Mouse (Mus musculus): ENCODE data around the gene Mst1. TPM values are rescaled to one million over a fixed set of nuclear protein-coding genes. Genes with fewer than 3 reads are reported as not detected.

Mst1 gene
- polyA plus RNA-seq, 1 experiment from 2014 or later, result 18.6 TPM

DNA sequence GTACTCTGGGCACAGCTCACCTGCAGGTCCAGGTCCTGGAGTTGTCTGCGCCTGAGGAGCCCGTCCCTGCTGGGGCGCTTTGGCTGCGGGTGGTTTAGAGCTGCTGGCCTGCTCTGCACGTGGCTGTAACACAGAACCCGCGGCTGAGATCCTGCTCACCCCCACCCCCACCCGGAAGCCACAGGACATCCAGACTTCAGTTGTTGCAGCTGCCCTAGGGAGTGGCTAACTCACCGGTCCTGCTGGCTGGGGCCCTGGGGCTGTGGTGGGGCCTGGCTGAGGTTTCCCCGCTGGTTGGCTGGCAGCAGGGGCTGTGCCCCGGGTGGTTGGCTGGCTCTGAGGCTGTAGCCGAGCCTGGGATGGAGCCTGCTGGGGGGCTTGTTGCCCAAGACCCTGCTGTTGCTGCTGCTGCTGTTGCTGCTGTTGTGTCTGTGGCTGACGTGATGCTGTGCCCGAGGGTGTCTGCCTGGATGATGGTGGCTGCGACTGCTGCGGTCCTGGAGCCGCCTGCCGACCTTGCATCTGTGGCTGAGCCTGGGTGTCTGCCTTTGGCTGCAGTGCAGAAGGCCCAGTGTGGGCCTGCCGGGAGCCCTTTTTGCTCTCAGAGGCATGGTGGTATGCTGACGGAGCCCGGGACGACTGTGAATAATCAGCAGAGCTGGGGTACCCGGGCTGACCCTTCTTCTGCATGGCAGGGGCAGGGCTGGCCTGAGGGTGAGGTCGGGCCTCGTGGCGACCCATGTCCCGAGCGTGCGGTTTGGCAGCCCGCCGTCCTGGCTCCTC is 24.7 kb downstream of the Mst1 start:
- no peaks in the 10 kb centered on the region for H3K9me3 ChIP-seq (replicated peaks)
- peak overlapping the region; percentile 72 for H3K4me2 ChIP-seq
- peak overlapping the region; percentile 71 for H3K27ac ChIP-seq
- H3K9ac ChIP-seq, result peak overlapping the region; percentile 75
- DNase-seq, result peak; percentile 58
- peak overlapping the region; percentile 49 for H3K4me3 ChIP-seq (replicated peaks)
- peak; percentile 83 for ATAC-seq (ENCODE audit: low read depth)
- peaks cover 26% of the 10 kb centered on the region for H3K36me3 ChIP-seq
- peaks cover 72% of the 10 kb centered on the region for H3K4me1 ChIP-seq (replicated peaks)
- H3K27me3 ChIP-seq, result peaks cover 6% of the 10 kb centered on the region
- WGBS (ENCODE audit: insufficient replicate concordance), result 36% methylated on average over 31 of the region's 31 CpGs

DNA sequence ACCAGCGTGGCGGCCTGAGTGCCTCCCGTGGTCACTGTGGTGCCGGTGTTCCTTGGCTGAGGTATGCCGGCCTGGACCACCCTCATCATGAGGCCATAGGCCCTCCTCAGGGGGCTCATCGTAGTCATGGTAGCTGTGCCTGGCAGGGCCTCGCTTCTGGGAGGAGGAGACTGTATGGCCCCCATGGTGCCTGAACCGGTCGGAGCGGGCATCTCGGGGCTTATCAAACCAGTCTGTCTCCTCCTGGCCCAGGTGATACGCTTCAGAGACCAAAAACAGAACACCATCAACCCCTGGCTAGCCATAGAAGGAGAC is 25.3 kb downstream of the Mst1 start:
- H3K4me2 ChIP-seq, result peak overlapping the region; percentile 72
- H3K9ac ChIP-seq, result peak overlapping the region; percentile 75
- peaks cover 12% of the 10 kb centered on the region for H3K27me3 ChIP-seq
- peak overlapping the region; percentile 71 for H3K27ac ChIP-seq
- no peaks in the 10 kb centered on the region for H3K9me3 ChIP-seq (replicated peaks)
- peaks cover 77% of the 10 kb centered on the region for H3K4me1 ChIP-seq (replicated peaks)
- H3K4me3 ChIP-seq (replicated peaks), result peak overlapping the region; percentile 49
- WGBS (ENCODE audit: insufficient replicate concordance), result 65% methylated on average over 12 of the region's 12 CpGs
- H3K36me3 ChIP-seq, result peaks cover 25% of the 10 kb centered on the region
- ATAC-seq (ENCODE audit: low read depth) (peak; percentile 17; the same call in 1 of the 2 replicates), DNase-seq (no peak)

DNA sequence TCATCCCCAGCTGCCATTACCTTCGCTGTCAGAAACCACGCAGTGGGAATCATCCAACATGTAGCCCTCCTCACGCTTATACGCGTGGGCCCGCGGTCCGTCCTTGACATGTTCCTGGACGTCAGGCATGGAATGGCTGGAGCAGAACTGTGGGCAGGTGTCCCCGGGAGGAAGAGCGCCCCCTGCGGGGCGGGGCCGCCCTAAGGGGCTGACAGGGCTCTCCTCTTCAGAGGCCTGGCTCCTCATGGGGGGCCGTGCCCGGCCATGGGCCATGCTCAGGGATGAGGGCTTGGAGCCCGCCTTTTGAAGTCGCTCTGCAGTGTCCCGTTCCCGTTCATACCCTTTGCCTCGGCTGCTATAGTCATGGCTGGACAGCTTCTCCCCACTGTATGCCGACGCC is 25.9 kb downstream of the Mst1 start:
- Histone ChIP-seq H3K4me3 (replicated peaks) (no peak overlapping the region), H3K4me1 (replicated peaks) (peaks cover 80% of the 10 kb centered on the region), H3K4me2 (peak overlapping the region; percentile 72; the same call in 1 of the 2 replicates), H3K27ac (0 out of 2 replicates have a peak overlapping the region, but pooled peaks have one; percentile 71), H3K27me3 (peaks cover 18% of the 10 kb centered on the region), H3K36me3 (peaks cover 20% of the 10 kb centered on the region), H3K9me3 (replicated peaks) (no peaks in the 10 kb centered on the region), H3K9ac (no peak overlapping the region)
- ATAC-seq (ENCODE audit: low read depth), result no peak
- WGBS (ENCODE audit: insufficient replicate concordance), result 87% methylated on average over 23 of the region's 23 CpGs
- no peak for DNase-seq

DNA sequence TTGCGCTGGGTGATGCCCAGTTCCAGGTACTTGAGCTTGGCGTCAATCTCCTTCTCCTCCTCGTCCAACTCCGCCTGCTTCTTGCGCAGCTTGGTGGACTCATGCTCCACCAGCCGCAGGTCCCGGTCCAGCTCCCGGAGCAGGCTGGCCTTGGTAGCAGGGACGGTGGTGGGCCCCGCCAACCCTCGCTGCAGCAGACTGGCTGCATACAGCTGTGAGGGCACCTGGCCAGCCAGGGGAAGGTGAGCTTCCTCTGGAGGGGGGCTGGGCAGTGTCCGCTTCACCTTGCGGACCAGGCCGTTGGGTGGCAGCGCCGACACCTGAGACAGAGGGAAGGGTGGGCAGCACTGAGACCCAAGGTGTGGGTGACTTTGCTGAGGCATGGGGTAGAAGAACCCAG is 27.6 kb downstream of the Mst1 start:
- H3K27me3 ChIP-seq, result peaks cover 33% of the 10 kb centered on the region

DNA sequence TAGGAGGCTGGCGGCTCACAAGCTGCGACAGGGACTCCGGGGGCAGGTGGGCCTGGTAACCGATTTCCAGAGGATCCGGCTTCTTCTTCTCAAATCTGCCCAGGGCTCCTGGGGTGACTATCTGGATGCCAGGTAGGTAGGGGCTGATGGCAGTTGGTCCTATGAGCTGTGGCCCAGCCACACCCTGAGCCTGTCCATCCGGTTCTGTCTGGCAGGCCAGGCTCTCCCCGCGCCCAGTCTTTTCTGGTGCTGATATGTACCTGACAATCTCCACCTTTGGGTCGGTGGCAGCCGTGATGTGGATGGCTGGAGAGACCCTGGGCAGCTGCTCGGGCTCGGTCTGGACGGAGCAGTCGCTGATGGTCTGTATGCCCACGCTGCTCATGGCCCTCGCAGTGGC is 29.9 kb downstream of the Mst1 start:
- H3K36me3 ChIP-seq, result no peaks in the 10 kb centered on the region
- peak overlapping the region; percentile 6; the same call in 1 of the 2 replicates for H3K9ac ChIP-seq
- 67% methylated on average over 16 of the region's 16 CpGs for WGBS (ENCODE audit: insufficient replicate concordance)
- peaks cover 48% of the 10 kb centered on the region for H3K4me1 ChIP-seq (replicated peaks)
- no peak for ATAC-seq (ENCODE audit: low read depth)
- peak overlapping the region; percentile 55 for H3K4me2 ChIP-seq
- peak overlapping the region; percentile 32; the same call in 1 of the 2 replicates for H3K4me3 ChIP-seq (replicated peaks)
- no peaks in the 10 kb centered on the region for H3K9me3 ChIP-seq (replicated peaks)
- peaks cover 54% of the 10 kb centered on the region for H3K27me3 ChIP-seq
- H3K27ac ChIP-seq, result no peak overlapping the region
- no peak for DNase-seq

More for the DNA sequence above, 27.6 kb downstream of the Mst1 start:
- peak overlapping the region; percentile 43; the same call in 1 of the 2 replicates for H3K27ac ChIP-seq
- ATAC-seq (ENCODE audit: low read depth) (no peak), DNase-seq (no peak)
- no peak overlapping the region for H3K4me3 ChIP-seq (replicated peaks)
- H3K36me3 ChIP-seq, result peaks cover 6% of the 10 kb centered on the region
- no peaks in the 10 kb centered on the region for H3K9me3 ChIP-seq (replicated peaks)
- WGBS (ENCODE audit: insufficient replicate concordance), result 89% methylated on average over 16 of the region's 16 CpGs
- peaks cover 71% of the 10 kb centered on the region for H3K4me1 ChIP-seq (replicated peaks)
- no peak overlapping the region for H3K4me2 ChIP-seq
- no peak overlapping the region for H3K9ac ChIP-seq

DNA sequence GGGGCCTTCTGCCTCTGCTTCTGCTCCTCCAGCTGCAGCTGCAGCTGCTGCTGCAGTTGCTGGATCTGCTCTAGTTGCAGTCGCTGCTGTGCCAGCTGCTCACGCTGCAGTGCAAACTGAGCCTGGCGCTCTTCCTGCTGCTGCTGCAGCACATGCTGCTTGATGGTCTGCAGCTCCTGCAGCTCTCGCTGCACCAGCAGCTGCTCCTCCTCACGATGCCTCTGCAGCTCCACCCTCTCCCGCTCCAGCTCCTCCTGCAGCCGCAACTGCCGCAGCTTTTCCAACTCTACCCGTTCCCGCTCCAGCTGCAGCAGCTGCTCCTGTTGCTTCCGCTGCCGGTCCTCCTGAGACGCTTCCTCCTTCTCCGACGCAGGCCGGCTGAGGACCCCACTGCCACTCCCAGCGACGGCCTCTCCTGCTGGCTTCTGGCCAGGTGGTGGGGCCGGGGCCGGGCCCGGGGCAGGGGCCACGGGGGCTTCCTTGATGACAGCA is 30.9 kb downstream of the Mst1 start:
- peak overlapping the region; percentile 55 for H3K4me2 ChIP-seq
- WGBS (ENCODE audit: insufficient replicate concordance), result 10% methylated on average over 22 of the region's 22 CpGs
- H3K9ac ChIP-seq, result peak overlapping the region; percentile 47
- DNase-seq, result no peak
- no peaks in the 10 kb centered on the region for H3K9me3 ChIP-seq (replicated peaks)
- ATAC-seq (ENCODE audit: low read depth), result no peak
- H3K4me3 ChIP-seq (replicated peaks), result peak overlapping the region; percentile 32
- H3K36me3 ChIP-seq, result no peaks in the 10 kb centered on the region
- no peak overlapping the region for H3K27ac ChIP-seq
- peaks cover 39% of the 10 kb centered on the region for H3K4me1 ChIP-seq (replicated peaks)
- H3K27me3 ChIP-seq, result peaks cover 63% of the 10 kb centered on the region

DNA sequence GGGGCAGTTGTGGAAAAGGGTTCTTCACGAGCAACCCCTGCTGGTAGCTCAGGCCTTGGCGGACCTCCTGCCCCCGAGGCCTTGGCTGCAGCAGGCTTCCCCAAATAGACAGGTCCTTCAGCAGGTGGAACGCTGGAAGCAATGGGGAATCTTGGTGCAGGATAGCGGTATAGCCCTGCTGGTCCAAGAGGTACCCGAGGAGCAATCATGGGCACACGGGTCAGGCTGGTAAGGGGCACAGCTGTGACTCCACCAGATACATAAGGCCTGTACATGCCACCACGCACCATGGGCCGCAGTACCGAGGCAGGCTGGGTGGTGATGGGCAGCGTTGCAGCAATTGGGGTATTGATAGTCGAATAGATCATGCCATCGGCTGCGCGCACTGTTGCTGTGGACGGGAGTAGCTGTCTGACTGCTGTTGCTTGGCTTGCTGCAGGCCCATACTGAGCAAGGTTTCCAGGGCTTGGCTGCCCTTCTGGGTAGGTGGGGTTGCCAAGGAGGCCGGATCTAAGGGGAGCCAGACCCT is 31.4 kb downstream of the Mst1 start:
- no peaks in the 10 kb centered on the region for H3K9me3 ChIP-seq (replicated peaks)
- H3K4me3 ChIP-seq (replicated peaks), result peak overlapping the region; percentile 32
- DNase-seq, result no peak
- 70% methylated on average over 17 of the region's 17 CpGs for WGBS (ENCODE audit: insufficient replicate concordance)
- peaks cover 63% of the 10 kb centered on the region for H3K27me3 ChIP-seq
- peak overlapping the region; percentile 47 for H3K9ac ChIP-seq
- no peak for ATAC-seq (ENCODE audit: low read depth)
- H3K4me2 ChIP-seq, result peak overlapping the region; percentile 55
- H3K36me3 ChIP-seq, result no peaks in the 10 kb centered on the region
- no peak overlapping the region for H3K27ac ChIP-seq
- peaks cover 39% of the 10 kb centered on the region for H3K4me1 ChIP-seq (replicated peaks)

DNA sequence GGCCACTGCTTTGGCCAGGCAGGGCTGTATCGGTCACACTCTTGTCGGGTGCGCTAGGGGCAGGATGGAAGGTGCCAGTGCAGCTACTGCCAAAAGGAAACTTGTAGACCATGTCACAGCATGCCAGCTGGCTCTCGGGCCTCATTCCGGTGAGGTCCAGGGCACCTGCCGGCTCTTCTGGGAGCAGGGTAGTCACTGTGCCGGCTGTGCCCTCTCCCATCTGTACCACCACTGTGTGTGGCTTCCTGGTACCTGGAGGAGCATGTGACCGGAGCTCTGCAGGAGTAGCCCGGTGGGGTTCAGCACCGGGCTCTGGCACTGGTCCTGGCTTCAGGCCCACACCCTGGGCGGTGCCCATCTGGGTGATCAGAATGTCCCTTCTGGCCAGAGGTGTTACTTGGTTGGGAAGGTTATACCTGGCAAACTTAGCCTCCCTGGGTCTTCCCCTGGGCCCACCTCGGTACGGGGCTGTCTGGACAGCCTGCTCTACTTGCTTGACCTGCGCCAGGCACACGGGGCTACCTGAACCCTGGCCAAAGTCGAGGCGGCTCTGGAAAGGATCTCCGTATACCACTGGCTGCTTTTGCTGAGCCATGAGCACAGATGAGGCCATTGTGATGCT is 32.6 kb downstream of the Mst1 start:
- no peaks in the 10 kb centered on the region for H3K9me3 ChIP-seq (replicated peaks)
- WGBS (ENCODE audit: insufficient replicate concordance), result 84% methylated on average over 18 of the region's 18 CpGs
- no peak overlapping the region for H3K4me3 ChIP-seq (replicated peaks)
- H3K36me3 ChIP-seq, result no peaks in the 10 kb centered on the region
- ATAC-seq (ENCODE audit: low read depth) (0 out of 2 replicates have a peak, but pooled peaks have one; percentile 4), DNase-seq (no peak)
- peaks cover 63% of the 10 kb centered on the region for H3K27me3 ChIP-seq
- H3K4me2 ChIP-seq, result no peak overlapping the region
- H3K9ac ChIP-seq, result no peak overlapping the region
- no peak overlapping the region for H3K27ac ChIP-seq
- peaks cover 36% of the 10 kb centered on the region for H3K4me1 ChIP-seq (replicated peaks)

DNA sequence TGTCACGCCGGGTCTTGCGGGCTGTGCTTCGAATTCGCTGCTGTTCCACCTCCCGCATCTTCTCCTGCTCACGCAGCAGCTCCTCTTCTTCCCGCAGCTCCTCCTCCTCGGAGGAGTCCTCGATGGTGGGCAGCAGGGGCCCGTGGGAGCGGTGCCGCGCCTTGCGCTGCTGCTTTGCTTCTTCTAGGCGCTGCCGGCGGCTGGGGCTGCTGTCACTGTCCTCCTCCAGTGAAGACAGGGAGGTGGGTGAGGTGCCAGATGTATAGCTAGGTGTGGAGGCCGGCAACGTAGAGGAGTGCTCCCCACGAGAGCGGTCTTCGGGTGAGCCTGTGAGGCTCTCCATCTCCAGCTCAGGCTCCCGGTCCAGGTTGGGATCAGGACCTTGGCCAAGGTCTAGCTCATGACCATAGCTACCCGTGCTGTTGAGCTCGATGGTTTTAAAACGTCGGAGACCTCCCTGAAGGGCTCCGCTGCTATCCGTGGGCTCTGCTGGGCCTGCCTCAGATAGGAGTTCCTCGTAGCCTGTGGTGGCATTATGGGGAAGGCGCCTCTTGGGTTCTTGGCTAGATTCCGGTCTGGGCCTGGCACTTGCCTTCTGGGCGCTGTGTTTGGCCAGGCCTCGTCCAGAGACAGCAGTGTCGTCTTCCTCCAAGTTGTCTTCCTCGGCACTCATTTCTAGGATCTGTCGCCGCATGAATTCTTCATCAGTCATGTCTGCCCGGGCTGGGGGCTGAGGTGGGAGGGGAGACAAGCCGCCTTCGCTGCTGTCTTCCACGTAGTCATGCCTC is 35.2 kb downstream of the Mst1 start:
- Histone ChIP-seq H3K36me3 (no peaks in the 10 kb centered on the region), H3K4me2 (no peak overlapping the region), H3K4me3 (replicated peaks) (no peak overlapping the region), H3K4me1 (replicated peaks) (peaks cover 27% of the 10 kb centered on the region), H3K27me3 (peaks cover 52% of the 10 kb centered on the region), H3K9ac (no peak overlapping the region), H3K27ac (no peak overlapping the region), H3K9me3 (replicated peaks) (no peaks in the 10 kb centered on the region)
- DNase-seq (no peak), ATAC-seq (ENCODE audit: low read depth) (no peak)
- WGBS (ENCODE audit: insufficient replicate concordance), result 64% methylated on average over 43 of the region's 43 CpGs

DNA sequence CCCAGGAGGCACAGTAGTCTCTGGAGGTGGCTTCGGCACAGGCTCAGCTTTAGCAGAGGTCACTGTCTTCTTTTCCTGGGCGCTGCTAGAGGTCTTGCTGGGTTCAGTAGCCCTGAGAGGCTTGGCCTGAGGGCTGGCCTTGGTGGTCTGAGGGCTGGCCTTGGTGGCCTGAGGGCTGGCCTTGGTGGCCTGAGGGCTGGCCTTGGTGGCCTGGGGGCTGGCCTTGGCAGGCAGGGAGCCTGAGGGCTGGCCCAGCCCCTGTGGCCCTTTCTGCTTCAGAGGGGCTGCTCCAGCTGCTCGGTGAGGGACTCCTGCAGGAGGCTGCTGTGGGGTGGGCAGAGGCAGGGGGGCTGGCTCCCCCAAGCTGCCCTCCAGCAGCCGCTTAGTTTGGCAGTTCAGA is 36.9 kb downstream of the Mst1 start:
- Histone ChIP-seq H3K4me2 (no peak overlapping the region), H3K27me3 (peaks cover 35% of the 10 kb centered on the region), H3K4me3 (replicated peaks) (no peak overlapping the region), H3K9ac (no peak overlapping the region), H3K9me3 (replicated peaks) (no peaks in the 10 kb centered on the region), H3K36me3 (no peaks in the 10 kb centered on the region), H3K27ac (no peak overlapping the region), H3K4me1 (replicated peaks) (peaks cover 24% of the 10 kb centered on the region)
- ATAC-seq (ENCODE audit: low read depth) (peak; percentile 27; the same call in 1 of the 2 replicates), DNase-seq (no peak)
- 65% methylated on average over 4 of the region's 4 CpGs for WGBS (ENCODE audit: insufficient replicate concordance)
